Mouse (Mus musculus): Measurements from ENCODE around the gene Prdx6b. TPM values are rescaled to one million over a fixed set of nuclear protein-coding genes. Genes with fewer than 3 reads are reported as not detected.
A peak's percentile ranks its signal among the peaks of the same experiment; 100 is the strongest.

Prdx6b gene
- polyA plus RNA-seq, 1 experiment from 2014 or later, result not detected

GRCm38 (mm10) chr2:80286397-80286796 lies 5.9 kb upstream of the Prdx6b start:
- 84% methylated on average over 4 of the region's 4 CpGs for WGBS
- no peaks in the 10 kb centered on the region for H3K36me3 ChIP-seq
- ATAC-seq (ENCODE audit: insufficient number of reproducible peaks, low FRiP score), result no peak

GRCm38 (mm10) chr2:80298334-80298733 lies 6.1 kb downstream of the Prdx6b start:
- no peaks in the 10 kb centered on the region for H3K9me3 ChIP-seq (replicated peaks)
- H3K4me3 ChIP-seq, result no peak overlapping the region
- no peak overlapping the region for H3K4me2 ChIP-seq
- no peak overlapping the region for H3K9ac ChIP-seq
- no peak overlapping the region for H3K27ac ChIP-seq (ENCODE audit: poor library complexity, severe bottlenecking)
- ATAC-seq (ENCODE audit: insufficient number of reproducible peaks, low FRiP score), result no peak
- no peaks in the 10 kb centered on the region for H3K4me1 ChIP-seq (replicated peaks)
- WGBS, result 51% methylated on average over 3 of the region's 3 CpGs
- no peaks in the 10 kb centered on the region for H3K36me3 ChIP-seq
- H3K27me3 ChIP-seq (replicated peaks), result no peaks in the 10 kb centered on the region

More at GRCm38 (mm10) chr2:80286397-80286796, 5.9 kb upstream of the Prdx6b start:
- Histone ChIP-seq H3K9me3 (replicated peaks) (no peaks in the 10 kb centered on the region), H3K9ac (no peak overlapping the region), H3K4me1 (replicated peaks) (no peaks in the 10 kb centered on the region), H3K27me3 (replicated peaks) (no peaks in the 10 kb centered on the region), H3K4me3 (no peak overlapping the region), H3K4me2 (no peak overlapping the region), H3K27ac (ENCODE audit: poor library complexity, severe bottlenecking) (no peak overlapping the region)

- no peaks in the 10 kb centered on the region for H3K27me3 ChIP-seq (replicated peaks)
- ATAC-seq (ENCODE audit: insufficient number of reproducible peaks, low FRiP score), result no peak
- no peak overlapping the region for H3K4me3 ChIP-seq
- WGBS, result 82% methylated on average over 4 of the region's 4 CpGs
- no peaks in the 10 kb centered on the region for H3K4me1 ChIP-seq (replicated peaks)
- no peak overlapping the region for H3K9ac ChIP-seq
- no peak overlapping the region for H3K27ac ChIP-seq (ENCODE audit: poor library complexity, severe bottlenecking)
- no peak overlapping the region for H3K4me2 ChIP-seq
- H3K9me3 ChIP-seq (replicated peaks), result no peaks in the 10 kb centered on the region
- no peaks in the 10 kb centered on the region for H3K36me3 ChIP-seq
Measured at GRCm38 (mm10) chr2:80300806-80301205, 8.5 kb downstream of the Prdx6b start.

- 93% methylated on average over 2 of the region's 2 CpGs for WGBS
- Histone ChIP-seq H3K27ac (ENCODE audit: poor library complexity, severe bottlenecking) (no peak overlapping the region), H3K9ac (no peak overlapping the region), H3K4me1 (replicated peaks) (no peaks in the 10 kb centered on the region), H3K9me3 (replicated peaks) (no peaks in the 10 kb centered on the region), H3K4me3 (no peak overlapping the region), H3K36me3 (no peaks in the 10 kb centered on the region), H3K4me2 (no peak overlapping the region), H3K27me3 (replicated peaks) (no peaks in the 10 kb centered on the region)
- no peak for ATAC-seq (ENCODE audit: insufficient number of reproducible peaks, low FRiP score)
Measured at GRCm38 (mm10) chr2:80303957-80304356, 11.7 kb downstream of the Prdx6b start.

GRCm38 (mm10) chr2:80307701-80308100 lies 15.4 kb downstream of the Prdx6b start:
- WGBS, result 84% methylated on average over 3 of the region's 3 CpGs
- Histone ChIP-seq H3K36me3 (no peaks in the 10 kb centered on the region), H3K4me2 (no peak overlapping the region), H3K4me3 (no peak overlapping the region), H3K4me1 (replicated peaks) (peaks cover 6% of the 10 kb centered on the region; the same call in 1 of the 2 replicates), H3K9me3 (replicated peaks) (no peaks in the 10 kb centered on the region), H3K27ac (ENCODE audit: poor library complexity, severe bottlenecking) (no peak overlapping the region), H3K9ac (no peak overlapping the region), H3K27me3 (replicated peaks) (no peaks in the 10 kb centered on the region)
- no peak for ATAC-seq (ENCODE audit: insufficient number of reproducible peaks, low FRiP score)

GRCm38 (mm10) chr2:80309775-80310174 lies 17.5 kb downstream of the Prdx6b start:
- 67% methylated on average over 4 of the region's 4 CpGs for WGBS
- Histone ChIP-seq H3K27ac (ENCODE audit: poor library complexity, severe bottlenecking) (no peak overlapping the region), H3K9ac (no peak overlapping the region), H3K4me3 (no peak overlapping the region), H3K27me3 (replicated peaks) (no peaks in the 10 kb centered on the region), H3K4me1 (replicated peaks) (peaks cover 6% of the 10 kb centered on the region; the same call in 1 of the 2 replicates), H3K9me3 (replicated peaks) (no peaks in the 10 kb centered on the region), H3K4me2 (no peak overlapping the region), H3K36me3 (no peaks in the 10 kb centered on the region)
- ATAC-seq (ENCODE audit: insufficient number of reproducible peaks, low FRiP score), result no peak

- Histone ChIP-seq H3K9me3 (replicated peaks) (no peaks in the 10 kb centered on the region), H3K4me2 (no peak overlapping the region), H3K9ac (no peak overlapping the region), H3K27ac (ENCODE audit: poor library complexity, severe bottlenecking) (no peak overlapping the region), H3K27me3 (replicated peaks) (no peaks in the 10 kb centered on the region), H3K4me3 (no peak overlapping the region), H3K36me3 (no peaks in the 10 kb centered on the region), H3K4me1 (replicated peaks) (peaks cover 6% of the 10 kb centered on the region; the same call in 1 of the 2 replicates)
- 26% methylated on average over 4 of the region's 4 CpGs for WGBS
- ATAC-seq (ENCODE audit: insufficient number of reproducible peaks, low FRiP score), result no peak
Measured at GRCm38 (mm10) chr2:80310772-80311171, 18.5 kb downstream of the Prdx6b start.

- H3K4me3 ChIP-seq, result no peak overlapping the region
- no peak overlapping the region for H3K27ac ChIP-seq (ENCODE audit: poor library complexity, severe bottlenecking)
- H3K9ac ChIP-seq, result no peak overlapping the region
- no peaks in the 10 kb centered on the region for H3K9me3 ChIP-seq (replicated peaks)
- ATAC-seq (ENCODE audit: insufficient number of reproducible peaks, low FRiP score), result no peak
- no peaks in the 10 kb centered on the region for H3K27me3 ChIP-seq (replicated peaks)
- peaks cover 8% of the 10 kb centered on the region; the same call in 1 of the 2 replicates for H3K4me1 ChIP-seq (replicated peaks)
- no peaks in the 10 kb centered on the region for H3K36me3 ChIP-seq
- H3K4me2 ChIP-seq, result no peak overlapping the region
- WGBS, result 65% methylated on average over 4 of the region's 4 CpGs
Measured at GRCm38 (mm10) chr2:80311350-80311749, 19.1 kb downstream of the Prdx6b start.

- ATAC-seq (ENCODE audit: insufficient number of reproducible peaks, low FRiP score), result no peak
- Histone ChIP-seq H3K4me2 (no peak overlapping the region), H3K9me3 (replicated peaks) (no peaks in the 10 kb centered on the region), H3K4me1 (replicated peaks) (peaks cover 14% of the 10 kb centered on the region), H3K27me3 (replicated peaks) (no peaks in the 10 kb centered on the region), H3K4me3 (no peak overlapping the region), H3K27ac (ENCODE audit: poor library complexity, severe bottlenecking) (no peak overlapping the region), H3K9ac (no peak overlapping the region), H3K36me3 (peaks cover 4% of the 10 kb centered on the region; the same call in 1 of the 2 replicates)
- WGBS, result 53% methylated on average over 1 of the region's 1 CpGs
Measured at GRCm38 (mm10) chr2:80314201-80314600, 21.9 kb downstream of the Prdx6b start.

GRCm38 (mm10) chr2:80314854-80315241 lies 22.6 kb downstream of the Prdx6b start:
- Histone ChIP-seq H3K9me3 (replicated peaks) (no peaks in the 10 kb centered on the region), H3K9ac (peak overlapping the region; percentile 98), H3K4me3 (peak overlapping the region; percentile 99), H3K4me1 (replicated peaks) (peaks cover 14% of the 10 kb centered on the region), H3K27me3 (replicated peaks) (no peaks in the 10 kb centered on the region), H3K36me3 (peaks cover 8% of the 10 kb centered on the region), H3K27ac (ENCODE audit: poor library complexity, severe bottlenecking) (peak overlapping the region; percentile 96), H3K4me2 (peak overlapping the region; percentile 77)
- whole genome bisulfite sequencing, result 44% methylated on average over 7 of the region's 7 CpGs
- ATAC-seq (ENCODE audit: insufficient number of reproducible peaks, low FRiP score), result 0 out of 2 replicates have a peak, but pooled peaks have one; percentile 12

- peak; percentile 92 for ATAC-seq (ENCODE audit: insufficient number of reproducible peaks, low FRiP score)
- Histone ChIP-seq H3K9ac (peak within 1 kb of the TSS; percentile 98), H3K36me3 (peaks cover 10% of the 10 kb centered on the region), H3K4me1 (replicated peaks) (peaks cover 14% of the 10 kb centered on the region), H3K27me3 (replicated peaks) (no peaks in the 10 kb centered on the region), H3K4me2 (peak within 1 kb of the TSS; percentile 77), H3K9me3 (replicated peaks) (no peaks in the 10 kb centered on the region), H3K4me3 (peak within 1 kb of the TSS; percentile 99), H3K27ac (ENCODE audit: poor library complexity, severe bottlenecking) (peak within 1 kb of the TSS; percentile 96)
- WGBS, result under 1% methylated on average over 72 of the region's 72 CpGs
Measured at GRCm38 (mm10) chr2:80315242-80316161, 23.2 kb downstream of the Prdx6b start, which contains the start of gene Dnajc10. TSS of gene Dnajc10 (plus strand) at chr2:80315466.
